Mouse (Mus musculus): ENCODE measurements around the gene Gm11939. TPM values are rescaled to one million over a fixed set of nuclear protein-coding genes. Genes with fewer than 3 reads are reported as not detected.
"Not testable (repeated sequence)": the region's sequence is repeated elsewhere in the genome, so short reads cannot be mapped to it uniquely, and the experiment has no call there.

Gene Gm11939
- polyA plus RNA-seq (2014; fragmentation: Nextera tagmentation; extraction: Ambion mirVana), result not detected in 2 replicates

DNA sequence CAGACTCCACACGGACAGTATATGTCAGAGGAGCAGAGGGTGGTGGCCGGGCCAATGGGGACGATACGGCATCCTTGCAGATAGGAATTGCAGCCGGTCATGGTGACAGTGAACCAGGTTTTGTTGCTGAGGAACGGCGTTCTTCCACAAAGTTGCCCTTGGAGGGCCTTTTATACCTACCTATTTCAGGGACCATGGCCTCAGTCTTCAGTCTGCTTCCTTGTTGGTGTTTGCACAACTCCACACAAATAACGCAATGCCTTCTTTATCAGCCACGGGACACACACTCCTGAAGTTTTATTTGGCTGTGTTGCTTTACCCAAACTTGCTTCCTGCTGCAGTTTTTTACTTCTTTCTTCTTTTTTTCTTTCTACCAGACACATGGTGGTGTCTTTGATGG lies at the start of gene Gm11939:
Gm11939 (minus strand) TSS at position 101 of the 400 bp plus-strand sequence.
- H3K27me3 ChIP-seq (ENCODE audit: control insufficient read depth, insufficient read depth, low read length), result no peaks in the 10 kb centered on the region
- no peaks in the 10 kb centered on the region for H3K4me1 ChIP-seq (ENCODE audit: control insufficient read depth, insufficient read depth, low read length)
- no peak within 1 kb of the TSS for H3K4me3 ChIP-seq (ENCODE audit: low read depth, low read length)
- no peak within 1 kb of the TSS for H3K27ac ChIP-seq (ENCODE audit: low read depth, low read length)
- WGBS, result 93% methylated on average over 9 of the region's 9 CpGs
- no peak for DNase-seq (ENCODE audit: low spot score, missing footprints)
- no peak within 1 kb of the TSS for H3K4me2 ChIP-seq
- no peak for ATAC-seq (ENCODE audit: low FRiP score)
- no peaks in the 10 kb centered on the region for H3K36me3 ChIP-seq (ENCODE audit: control insufficient read depth, insufficient read depth, low read length)
- H3K9me3 ChIP-seq (ENCODE audit: control insufficient read depth, low read length), result no peaks in the 10 kb centered on the region
- no peak within 1 kb of the TSS for H3K9ac ChIP-seq (ENCODE audit: low read length)

DNA sequence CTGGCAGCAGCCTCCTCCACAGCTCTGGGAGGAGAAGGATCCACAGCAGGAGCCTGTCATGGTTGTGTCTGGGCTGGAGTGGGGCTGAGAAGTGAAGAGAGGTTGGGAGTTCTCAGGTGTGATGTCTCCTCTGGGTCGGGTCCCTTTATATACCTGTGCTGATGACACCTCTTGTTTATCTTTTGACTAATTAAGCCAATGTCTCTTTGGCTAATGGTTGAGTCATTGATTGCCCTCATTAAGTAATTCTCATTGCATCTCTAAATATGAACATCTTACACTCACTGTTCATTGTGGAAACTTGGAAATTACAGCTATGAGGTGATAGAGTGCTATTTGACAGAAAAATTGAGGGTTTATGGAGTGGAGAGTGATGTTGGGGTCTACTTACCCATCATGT lies 43.9 kb upstream of the Gm11939 start, which contains the start of gene Gm11938:
Gm11938 (minus strand) TSS at position 101 of the 400 bp plus-strand sequence.
- not testable (repeated sequence) for H3K9me3 ChIP-seq (ENCODE audit: control insufficient read depth, low read length); ATAC-seq (ENCODE audit: low FRiP score)
- 73% methylated on average over 1 of the region's 1 CpGs for WGBS

DNA sequence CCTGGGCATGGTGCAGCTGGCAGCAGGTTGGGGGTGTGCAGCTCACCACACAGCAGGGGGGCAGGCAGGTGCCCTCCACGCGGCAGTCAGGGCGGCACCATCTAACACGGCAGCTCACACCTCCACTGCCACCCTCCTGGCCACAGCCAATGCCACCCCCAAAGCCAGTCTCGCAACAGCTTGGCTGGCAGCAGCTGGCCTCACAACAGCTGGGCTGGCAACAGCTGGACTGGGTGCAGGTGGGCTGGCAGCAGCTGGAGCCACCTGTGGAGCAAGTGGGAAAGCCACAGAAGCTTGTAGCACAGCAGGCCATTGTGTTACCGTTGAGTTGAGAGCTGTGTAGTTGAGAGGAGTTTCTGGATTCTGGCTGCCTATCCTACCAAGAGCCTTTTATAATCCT lies 38.5 kb upstream of the Gm11939 start, which contains the start of gene Krtap9-3:
Krtap9-3 (minus strand) TSS at position 364 of the 400 bp plus-strand sequence.
- not testable (repeated sequence) for H3K9me3 ChIP-seq (ENCODE audit: control insufficient read depth, low read length); H3K27me3 ChIP-seq (ENCODE audit: control insufficient read depth, insufficient read depth, low read length)
- WGBS, result 87% methylated on average over 6 of the region's 6 CpGs

More for the DNA sequence above, 43.9 kb upstream of the Gm11939 start, which contains the start of gene Gm11938:
- not testable (repeated sequence) for H3K4me2 ChIP-seq; H3K4me1 ChIP-seq (ENCODE audit: control insufficient read depth, insufficient read depth, low read length); H3K9ac ChIP-seq (ENCODE audit: low read length); H3K27me3 ChIP-seq (ENCODE audit: control insufficient read depth, insufficient read depth, low read length); H3K27ac ChIP-seq (ENCODE audit: low read depth, low read length); H3K4me3 ChIP-seq (ENCODE audit: low read depth, low read length); H3K36me3 ChIP-seq (ENCODE audit: control insufficient read depth, insufficient read depth, low read length); DNase-seq (ENCODE audit: low spot score, missing footprints)

DNA sequence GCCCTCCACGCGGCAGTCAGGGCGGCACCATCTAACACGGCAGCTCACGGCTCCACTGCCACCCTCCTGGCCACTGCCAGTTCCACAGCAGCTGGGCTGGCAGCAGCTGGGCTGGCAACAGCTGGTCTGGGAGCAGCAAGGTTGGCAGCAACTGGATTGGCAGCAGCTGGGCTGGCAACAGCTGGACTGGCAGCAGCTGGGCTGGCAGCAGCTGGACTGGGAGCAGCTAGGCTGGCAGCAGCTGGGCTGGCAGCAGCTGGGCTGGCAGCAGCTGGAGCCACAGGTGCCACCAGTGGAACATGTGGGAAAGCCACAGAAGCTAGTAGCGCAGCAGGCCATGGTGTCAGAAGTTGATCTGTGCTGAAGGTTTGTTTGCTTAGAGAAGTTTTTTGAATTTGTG lies 31.7 kb upstream of the Gm11939 start, which contains the start of gene Krtap1-3:
Krtap1-3 (minus strand) TSS at position 359 of the 400 bp plus-strand sequence.
- H3K4me1 ChIP-seq (ENCODE audit: control insufficient read depth, insufficient read depth, low read length), result no peaks in the 10 kb centered on the region
- H3K9me3 ChIP-seq (ENCODE audit: control insufficient read depth, low read length), result no peaks in the 10 kb centered on the region
- ATAC-seq (ENCODE audit: low FRiP score) (no peak), DNase-seq (ENCODE audit: low spot score, missing footprints) (no peak)
- no peaks in the 10 kb centered on the region for H3K27me3 ChIP-seq (ENCODE audit: control insufficient read depth, insufficient read depth, low read length)
- H3K36me3 ChIP-seq (ENCODE audit: control insufficient read depth, insufficient read depth, low read length), result no peaks in the 10 kb centered on the region
- H3K27ac ChIP-seq (ENCODE audit: low read depth, low read length), result no peak within 1 kb of the TSS
- no peak within 1 kb of the TSS for H3K9ac ChIP-seq (ENCODE audit: low read length)
- no peak within 1 kb of the TSS for H3K4me2 ChIP-seq
- no peak within 1 kb of the TSS for H3K4me3 ChIP-seq (ENCODE audit: low read depth, low read length)
- 92% methylated on average over 6 of the region's 6 CpGs for WGBS

More for the DNA sequence above, 38.5 kb upstream of the Gm11939 start, which contains the start of gene Krtap9-3:
- not testable (repeated sequence) for H3K9ac ChIP-seq (ENCODE audit: low read length); ATAC-seq (ENCODE audit: low FRiP score); H3K4me1 ChIP-seq (ENCODE audit: control insufficient read depth, insufficient read depth, low read length); H3K4me2 ChIP-seq; DNase-seq (ENCODE audit: low spot score, missing footprints); H3K4me3 ChIP-seq (ENCODE audit: low read depth, low read length); H3K36me3 ChIP-seq (ENCODE audit: control insufficient read depth, insufficient read depth, low read length); H3K27ac ChIP-seq (ENCODE audit: low read depth, low read length)

DNA sequence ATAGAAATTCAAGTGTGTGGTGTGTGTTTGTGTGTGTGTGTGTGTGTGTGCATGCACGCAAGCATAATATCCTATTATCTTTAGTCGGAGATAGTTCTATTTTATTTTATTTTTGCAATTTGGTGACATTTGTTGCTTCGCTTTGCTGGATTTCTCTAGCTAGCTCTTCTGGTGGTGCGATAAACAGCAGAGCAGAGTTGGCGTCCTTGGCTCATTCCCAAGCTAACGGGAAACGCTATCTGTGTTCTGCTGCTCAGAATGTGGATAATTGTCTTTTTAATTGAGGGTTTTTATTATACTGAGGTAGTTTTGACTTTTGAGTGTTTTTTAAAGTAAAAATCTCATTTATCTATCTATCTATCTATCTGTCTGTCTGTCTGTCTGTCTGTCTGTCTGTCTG lies 25.8 kb upstream of the Gm11939 start:
- Histone ChIP-seq H3K9ac (ENCODE audit: low read length) (no peak overlapping the region), H3K4me1 (ENCODE audit: control insufficient read depth, insufficient read depth, low read length) (no peaks in the 10 kb centered on the region), H3K36me3 (ENCODE audit: control insufficient read depth, insufficient read depth, low read length) (no peaks in the 10 kb centered on the region), H3K4me2 (no peak overlapping the region), H3K27ac (ENCODE audit: low read depth, low read length) (no peak overlapping the region), H3K4me3 (ENCODE audit: low read depth, low read length) (no peak overlapping the region), H3K27me3 (ENCODE audit: control insufficient read depth, insufficient read depth, low read length) (no peaks in the 10 kb centered on the region), H3K9me3 (ENCODE audit: control insufficient read depth, low read length) (no peaks in the 10 kb centered on the region)
- 94% methylated on average over 7 of the region's 7 CpGs for WGBS
- no peak for DNase-seq (ENCODE audit: low spot score, missing footprints)
- ATAC-seq (ENCODE audit: low FRiP score), result no peak

DNA sequence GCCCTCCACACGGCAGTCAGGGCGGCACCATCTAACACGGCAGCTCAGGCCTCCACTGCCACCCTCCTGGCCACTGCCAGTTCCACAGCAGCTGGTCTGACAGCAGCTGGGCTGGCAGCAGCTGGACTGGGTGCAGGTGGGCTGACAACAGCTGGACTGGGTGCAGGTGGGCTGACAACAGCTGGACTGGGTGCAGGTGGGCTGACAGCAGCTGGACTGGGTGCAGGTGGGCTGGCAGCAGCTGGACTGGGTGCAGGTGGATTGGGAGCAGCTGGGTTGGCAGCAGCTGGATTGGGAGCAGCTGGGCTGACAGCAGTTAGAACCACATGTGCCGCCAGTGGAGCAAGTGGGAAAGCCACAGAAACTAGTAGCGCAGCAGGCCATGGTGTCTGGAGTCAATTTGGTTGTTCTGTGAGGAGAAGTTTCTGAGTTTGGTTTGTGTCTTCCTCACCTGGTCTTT lies 24.0 kb upstream of the Gm11939 start, which contains the start of gene Krtap1-4:
Krtap1-4 (minus strand) TSS at position 410 of the 460 bp plus-strand sequence.
- Histone ChIP-seq H3K4me2 (no peak within 1 kb of the TSS), H3K9ac (ENCODE audit: low read length) (no peak within 1 kb of the TSS), H3K27me3 (ENCODE audit: control insufficient read depth, insufficient read depth, low read length) (no peaks in the 10 kb centered on the region), H3K4me1 (ENCODE audit: control insufficient read depth, insufficient read depth, low read length) (no peaks in the 10 kb centered on the region), H3K27ac (ENCODE audit: low read depth, low read length) (no peak within 1 kb of the TSS), H3K36me3 (ENCODE audit: control insufficient read depth, insufficient read depth, low read length) (no peaks in the 10 kb centered on the region), H3K9me3 (ENCODE audit: control insufficient read depth, low read length) (no peaks in the 10 kb centered on the region), H3K4me3 (ENCODE audit: low read depth, low read length) (no peak within 1 kb of the TSS)
- no peak for ATAC-seq (ENCODE audit: low FRiP score)
- no peak for DNase-seq (ENCODE audit: low spot score, missing footprints)
- whole genome bisulfite sequencing, result 74% methylated on average over 5 of the region's 5 CpGs

DNA sequence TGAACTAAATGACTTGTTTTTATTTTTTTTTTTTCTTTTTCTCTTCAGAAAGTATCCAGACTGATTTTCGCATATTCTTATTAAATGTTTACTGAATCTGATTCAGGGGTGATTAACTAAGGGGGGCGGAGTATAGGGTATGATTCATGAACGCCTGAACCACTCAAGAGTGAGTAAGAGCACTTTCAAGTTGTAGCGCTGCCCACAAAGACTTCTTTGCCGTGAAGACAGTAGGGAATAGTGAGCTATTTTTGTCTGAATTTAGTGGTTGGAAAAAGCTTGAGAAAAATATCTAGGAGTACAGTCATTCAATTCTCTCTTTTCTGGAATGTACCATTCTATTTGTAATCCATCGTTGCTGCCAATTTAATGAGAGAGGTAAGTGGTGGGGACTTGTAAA lies 22.3 kb upstream of the Gm11939 start:
- 88% methylated on average over 6 of the region's 6 CpGs for WGBS
- Histone ChIP-seq H3K27me3 (ENCODE audit: control insufficient read depth, insufficient read depth, low read length) (no peaks in the 10 kb centered on the region), H3K4me3 (ENCODE audit: low read depth, low read length) (no peak overlapping the region), H3K4me1 (ENCODE audit: control insufficient read depth, insufficient read depth, low read length) (no peaks in the 10 kb centered on the region), H3K9me3 (ENCODE audit: control insufficient read depth, low read length) (no peaks in the 10 kb centered on the region), H3K27ac (ENCODE audit: low read depth, low read length) (no peak overlapping the region), H3K4me2 (no peak overlapping the region), H3K9ac (ENCODE audit: low read length) (no peak overlapping the region), H3K36me3 (ENCODE audit: control insufficient read depth, insufficient read depth, low read length) (no peaks in the 10 kb centered on the region)
- no peak for ATAC-seq (ENCODE audit: low FRiP score)
- no peak for DNase-seq (ENCODE audit: low spot score, missing footprints)

DNA sequence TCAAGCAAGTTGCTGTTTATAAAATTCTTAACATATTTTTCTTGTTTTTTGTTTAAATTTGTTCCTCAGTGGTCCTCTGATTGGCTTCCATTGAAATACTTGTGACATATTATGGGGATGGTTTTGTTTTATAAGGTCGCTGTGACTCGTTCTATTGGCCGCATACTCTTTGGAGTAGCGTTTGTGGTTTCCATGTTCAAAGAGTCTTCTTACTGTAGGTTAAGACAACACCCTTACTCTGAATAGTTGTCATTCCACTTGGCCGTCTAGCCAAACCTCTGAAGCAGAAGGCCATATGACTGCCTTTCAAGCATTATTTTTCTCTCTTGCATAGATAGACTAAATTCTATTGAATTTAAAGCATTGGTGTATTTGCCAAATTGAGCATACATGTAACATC lies 21.8 kb upstream of the Gm11939 start:
- no peaks in the 10 kb centered on the region for H3K9me3 ChIP-seq (ENCODE audit: control insufficient read depth, low read length)
- H3K27ac ChIP-seq (ENCODE audit: low read depth, low read length), result no peak overlapping the region
- no peaks in the 10 kb centered on the region for H3K27me3 ChIP-seq (ENCODE audit: control insufficient read depth, insufficient read depth, low read length)
- H3K4me3 ChIP-seq (ENCODE audit: low read depth, low read length), result no peak overlapping the region
- H3K4me2 ChIP-seq, result no peak overlapping the region
- DNase-seq (ENCODE audit: low spot score, missing footprints) (no peak), ATAC-seq (ENCODE audit: low FRiP score) (no peak)
- H3K9ac ChIP-seq (ENCODE audit: low read length), result no peak overlapping the region
- H3K4me1 ChIP-seq (ENCODE audit: control insufficient read depth, insufficient read depth, low read length), result no peaks in the 10 kb centered on the region
- no peaks in the 10 kb centered on the region for H3K36me3 ChIP-seq (ENCODE audit: control insufficient read depth, insufficient read depth, low read length)
- 92% methylated on average over 5 of the region's 5 CpGs for WGBS

DNA sequence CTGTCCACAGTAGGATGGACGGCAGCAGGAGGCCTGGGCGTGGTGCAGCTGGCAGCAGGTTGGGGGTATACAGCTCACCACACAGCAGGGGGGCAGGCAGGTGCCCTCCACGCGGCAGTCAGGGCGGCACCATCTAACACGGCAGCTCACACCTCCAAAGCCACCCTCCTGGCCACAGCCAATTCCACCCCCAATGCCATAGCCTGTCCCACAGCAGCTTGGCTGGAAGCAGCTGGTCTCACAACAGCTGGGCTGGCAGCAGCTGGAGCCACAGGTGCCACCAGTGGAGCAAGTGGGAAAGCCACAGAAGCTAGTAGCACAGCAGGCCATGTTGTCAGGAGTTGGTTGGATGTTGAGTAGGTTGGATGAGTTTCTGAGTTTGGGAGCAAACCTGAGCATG lies 21.4 kb upstream of the Gm11939 start, which contains the start of gene Krtap1-5:
Krtap1-5 (minus strand) TSS at position 381 of the 400 bp plus-strand sequence.
- no peaks in the 10 kb centered on the region for H3K4me1 ChIP-seq (ENCODE audit: control insufficient read depth, insufficient read depth, low read length)
- no peaks in the 10 kb centered on the region for H3K36me3 ChIP-seq (ENCODE audit: control insufficient read depth, insufficient read depth, low read length)
- ATAC-seq (ENCODE audit: low FRiP score), result no peak
- H3K27ac ChIP-seq (ENCODE audit: low read depth, low read length), result no peak within 1 kb of the TSS
- H3K27me3 ChIP-seq (ENCODE audit: control insufficient read depth, insufficient read depth, low read length), result no peaks in the 10 kb centered on the region
- H3K9ac ChIP-seq (ENCODE audit: low read length), result no peak within 1 kb of the TSS
- WGBS, result 89% methylated on average over 6 of the region's 6 CpGs
- no peaks in the 10 kb centered on the region for H3K9me3 ChIP-seq (ENCODE audit: control insufficient read depth, low read length)
- H3K4me2 ChIP-seq, result no peak within 1 kb of the TSS
- DNase-seq (ENCODE audit: low spot score, missing footprints), result no peak
- H3K4me3 ChIP-seq (ENCODE audit: low read depth, low read length), result no peak within 1 kb of the TSS
